Mouse (Mus musculus): Measurements from ENCODE around the gene Cacna1f.
A peak's percentile ranks its signal among the peaks of the same experiment; 100 is the strongest.

Gene Cacna1f

DNA sequence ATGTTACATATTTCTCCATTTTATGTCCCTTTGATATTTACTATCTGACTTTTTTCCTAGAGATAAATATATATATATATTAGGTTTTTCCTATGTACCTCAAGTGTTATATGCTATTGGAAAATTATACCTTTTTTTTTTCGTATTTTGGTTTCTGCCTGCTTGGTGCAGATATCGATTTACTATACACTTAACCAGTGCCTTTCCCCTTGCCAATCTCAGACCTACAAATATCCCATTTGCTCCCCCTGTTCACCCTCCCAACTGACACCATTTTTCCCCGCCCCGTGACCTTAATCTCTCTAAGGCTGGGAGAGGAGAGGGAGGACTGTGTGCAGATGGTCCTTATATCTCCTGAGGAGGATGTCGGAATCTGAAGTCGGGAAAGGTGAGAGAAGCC is at the start of gene Cacna1f:
Cacna1f (plus strand) TSS at position 301 of the 400 bp plus-strand sequence.
- DNase-seq (ENCODE audit: low spot score), result no peak

DNA sequence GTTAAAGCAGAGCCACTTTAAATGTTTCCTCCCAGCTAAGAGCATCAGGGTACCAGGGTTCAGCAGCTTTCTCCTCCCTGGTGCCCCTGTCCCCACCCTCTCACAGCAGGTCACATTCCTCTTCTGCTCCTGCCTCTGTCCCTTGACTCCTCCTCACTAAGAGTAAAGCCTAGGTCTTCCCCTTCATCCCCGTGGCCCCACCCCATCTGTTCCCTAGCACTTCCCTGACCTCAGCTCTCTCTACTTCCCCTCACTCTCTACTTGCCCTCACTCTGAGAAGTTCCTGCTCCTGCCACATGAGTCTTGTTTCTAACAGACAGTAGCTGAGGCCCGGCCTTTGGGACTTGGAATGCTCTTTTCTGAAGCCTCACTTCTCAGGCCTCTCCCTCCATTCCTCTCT is 43.8 kb upstream of the Cacna1f start:
- DNase-seq (ENCODE audit: low spot score), result no peak

GRCm38 (mm10) chrX:7566352-7566751 is 40.5 kb upstream of the Cacna1f start:
- DNase-seq (ENCODE audit: low spot score), result no peak

DNA sequence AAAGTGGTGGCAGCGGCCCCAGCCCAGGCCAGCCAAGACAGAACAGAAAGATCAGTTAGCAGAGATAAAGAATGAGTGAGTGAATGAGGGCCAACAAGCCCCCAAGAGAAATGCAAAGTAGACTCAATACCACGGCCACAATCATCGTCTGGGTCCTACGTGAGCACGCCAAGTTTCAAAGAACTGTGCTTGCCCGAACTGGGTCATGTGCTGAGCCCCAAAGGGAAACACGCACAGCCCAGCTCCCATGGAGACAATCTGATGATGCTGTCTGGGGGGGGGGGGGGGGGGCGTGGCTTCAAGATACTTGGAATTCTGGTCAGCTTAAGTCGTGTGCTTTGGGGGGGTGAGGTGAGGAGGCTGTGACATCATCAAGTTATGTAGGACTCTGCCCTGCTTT is 39.4 kb upstream of the Cacna1f start:
- no peak for DNase-seq (ENCODE audit: low spot score)

- DNase-seq (ENCODE audit: low spot score), result no peak
These were observed 36.3 kb upstream of the Cacna1f start for GRCm38 (mm10) chrX:7570481-7571175.

GRCm38 (mm10) chrX:7571565-7572136 is 35.2 kb upstream of the Cacna1f start:
- no peak for DNase-seq (ENCODE audit: low spot score)

GRCm38 (mm10) chrX:7572466-7572865 is 34.4 kb upstream of the Cacna1f start:
- no peak for DNase-seq (ENCODE audit: low spot score)

- no peak for DNase-seq (ENCODE audit: low spot score)
These were observed 33.5 kb upstream of the Cacna1f start, which contains the start of gene Foxp3 for GRCm38 (mm10) chrX:7573176-7574086. TSS of gene Foxp3 (plus strand) at chrX:7573644.

DNA sequence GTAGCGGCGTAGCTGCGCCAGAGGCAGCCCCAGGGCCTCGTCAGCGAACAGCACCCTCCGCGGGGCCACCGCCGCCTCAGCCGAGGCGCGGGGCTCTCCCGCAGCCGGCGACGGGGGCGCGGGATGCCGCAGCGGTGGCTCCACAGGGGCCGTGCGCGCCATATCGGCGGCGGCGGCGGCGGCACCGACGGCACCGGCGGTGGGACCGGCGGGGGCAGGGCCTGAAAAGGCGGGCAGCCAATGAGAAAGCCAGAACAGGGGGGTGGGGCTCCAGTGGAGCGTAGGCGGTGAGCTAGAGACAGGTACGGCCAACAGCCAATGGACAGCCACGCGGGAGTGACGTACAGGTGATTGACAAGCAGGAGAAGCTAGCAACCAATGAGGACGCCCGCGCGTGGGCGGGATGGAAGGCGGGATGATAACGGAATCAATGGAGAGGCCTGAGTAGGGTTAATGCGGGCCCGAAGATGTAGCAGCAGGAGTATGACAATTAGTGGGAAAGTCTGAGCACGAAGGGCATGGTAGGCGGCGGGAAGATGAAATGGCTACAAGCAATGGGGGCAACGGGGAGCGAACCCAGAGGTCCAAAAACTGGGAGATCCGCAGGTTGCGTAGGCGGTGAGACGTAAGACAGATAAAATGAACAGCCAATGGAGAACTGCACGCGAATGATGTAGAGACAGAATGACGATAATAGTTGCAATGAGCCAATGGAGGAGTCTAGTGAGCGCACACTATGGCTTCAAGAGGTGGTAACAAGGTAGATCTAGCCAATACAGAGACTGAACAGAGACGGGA is 32.6 kb upstream of the Cacna1f start, which contains the start of gene Ppp1r3f:
Ppp1r3f (minus strand) TSS at position 197 of the 798 bp plus-strand sequence.
- peak; percentile 96 for DNase-seq (ENCODE audit: low spot score)

- DNase-seq (ENCODE audit: low spot score), result no peak
These were observed 32.0 kb upstream of the Cacna1f start for GRCm38 (mm10) chrX:7574885-7575231.

GRCm38 (mm10) chrX:7581151-7581550 is 25.7 kb upstream of the Cacna1f start:
- no peak for DNase-seq (ENCODE audit: low spot score)

DNA sequence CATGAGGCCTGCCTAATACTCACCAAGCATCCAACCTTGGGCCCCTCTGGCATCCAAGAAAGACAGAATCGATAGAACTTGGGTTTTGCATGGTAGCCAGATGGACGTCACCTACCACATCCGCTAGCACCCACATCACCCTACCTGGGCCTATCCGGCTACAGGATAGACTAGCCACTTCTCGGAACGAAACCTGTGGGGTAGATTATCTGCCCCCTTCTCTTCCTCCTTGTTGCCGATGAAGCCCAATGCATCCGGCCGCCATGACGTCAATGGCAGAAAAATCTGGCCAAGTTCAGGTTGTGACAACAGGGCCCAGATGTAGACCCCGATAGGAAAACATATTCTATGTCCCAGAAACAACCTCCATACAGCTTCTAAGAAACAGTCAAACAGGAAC is 23.0 kb upstream of the Cacna1f start:
- DNase-seq (ENCODE audit: low spot score), result no peak

GRCm38 (mm10) chrX:7586356-7586755 is 20.5 kb upstream of the Cacna1f start:
- DNase-seq (ENCODE audit: low spot score), result no peak

GRCm38 (mm10) chrX:7595371-7595770 is 11.5 kb upstream of the Cacna1f start:
- DNase-seq (ENCODE audit: low spot score), result no peak

DNA sequence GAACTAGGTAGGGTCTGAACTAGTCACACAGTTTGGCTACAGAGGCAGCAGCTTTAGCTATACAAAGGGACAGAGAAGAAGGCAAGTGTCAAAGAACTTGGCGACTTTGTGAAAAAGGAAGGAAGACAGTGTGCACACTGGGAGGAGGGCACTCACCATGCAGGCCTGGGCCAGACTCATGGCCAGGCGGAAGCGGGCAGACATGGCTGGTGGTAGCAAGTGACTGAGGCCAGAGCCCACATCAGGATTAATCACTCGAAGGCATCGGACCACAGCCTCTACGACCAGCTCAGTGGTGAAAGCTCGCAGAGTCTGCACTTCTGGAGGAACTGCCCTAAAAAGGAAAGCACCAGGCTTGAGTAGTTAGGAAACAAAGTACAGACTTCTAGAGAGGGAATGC is 2.9 kb upstream of the Cacna1f start:
- DNase-seq (ENCODE audit: low spot score), result no peak

DNA sequence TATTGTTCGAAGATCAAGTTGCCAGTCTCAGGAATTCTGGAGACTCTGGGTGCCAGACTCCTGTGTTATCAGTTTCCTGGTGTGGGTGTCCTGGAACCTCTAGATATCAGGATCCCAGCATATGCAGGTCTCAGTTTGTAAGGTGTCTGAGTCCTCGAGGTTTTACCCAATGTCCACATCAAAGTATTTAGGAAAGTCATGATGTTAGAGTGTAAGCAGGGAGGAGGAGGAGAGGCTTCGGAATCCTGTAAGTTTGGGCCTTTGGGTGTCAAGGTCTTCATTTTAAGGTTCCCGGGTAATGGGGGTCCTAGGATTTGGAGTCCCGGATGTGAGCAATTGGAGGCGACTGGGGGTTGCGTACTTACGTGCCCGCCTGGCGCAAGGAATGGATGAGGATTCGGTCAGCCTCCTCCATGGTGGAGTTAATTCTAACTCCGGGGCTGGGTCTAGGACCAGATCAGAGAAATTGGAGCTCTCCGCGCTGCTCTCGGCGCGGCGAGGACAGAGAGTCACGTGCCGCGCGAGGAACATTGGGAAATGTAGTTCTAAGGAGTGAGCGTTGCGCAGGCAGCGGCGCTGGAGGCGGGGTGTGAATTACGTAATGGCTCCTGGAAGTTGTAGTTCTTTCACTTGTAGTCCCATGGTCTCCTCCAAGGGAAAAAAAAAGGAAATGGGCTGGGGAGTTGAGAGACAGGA is 1.9 kb upstream of the Cacna1f start, which contains the start of gene Ccdc22:
Ccdc22 (minus strand) TSS at position 639 of the 696 bp plus-strand sequence.
- DNase-seq (ENCODE audit: low spot score), result peak; percentile 90

DNA sequence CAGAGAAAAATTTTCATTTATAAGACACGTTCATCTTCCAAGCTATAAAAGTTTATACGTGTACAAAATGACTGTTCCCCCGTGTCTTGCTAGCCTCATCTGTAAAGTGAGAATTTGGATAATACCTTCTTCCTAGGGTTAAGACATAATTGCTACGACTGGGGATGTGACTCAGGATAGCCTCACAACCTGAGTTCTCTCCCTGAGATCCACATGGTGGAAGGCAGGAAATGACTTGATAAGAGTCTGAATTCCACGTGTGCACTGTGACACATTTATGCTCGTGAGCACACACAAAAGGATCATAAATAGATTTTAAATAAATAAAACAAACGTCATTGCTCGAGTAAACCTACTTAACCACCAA is 1.3 kb upstream of the Cacna1f start:
- DNase-seq (ENCODE audit: low spot score), result no peak

DNA sequence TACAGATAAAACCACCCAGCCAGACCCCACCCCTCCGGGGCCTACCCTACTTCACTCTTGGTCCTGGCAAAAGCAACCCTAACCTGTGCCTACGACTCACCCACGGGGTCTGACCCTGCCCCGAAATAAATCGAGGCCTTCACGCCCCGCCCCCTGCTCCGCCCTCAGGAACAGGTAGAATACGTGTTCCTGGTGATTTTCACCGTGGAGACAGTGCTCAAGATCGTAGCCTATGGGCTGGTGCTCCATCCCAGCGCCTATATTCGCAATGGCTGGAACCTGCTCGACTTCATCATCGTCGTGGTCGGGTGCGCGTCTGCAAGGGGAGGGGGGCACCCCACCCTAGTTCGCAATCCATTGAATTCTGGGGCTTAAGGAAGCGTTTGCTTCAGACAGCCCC is 3.2 kb downstream of the Cacna1f start:
- no peak for DNase-seq (ENCODE audit: low spot score)

DNA sequence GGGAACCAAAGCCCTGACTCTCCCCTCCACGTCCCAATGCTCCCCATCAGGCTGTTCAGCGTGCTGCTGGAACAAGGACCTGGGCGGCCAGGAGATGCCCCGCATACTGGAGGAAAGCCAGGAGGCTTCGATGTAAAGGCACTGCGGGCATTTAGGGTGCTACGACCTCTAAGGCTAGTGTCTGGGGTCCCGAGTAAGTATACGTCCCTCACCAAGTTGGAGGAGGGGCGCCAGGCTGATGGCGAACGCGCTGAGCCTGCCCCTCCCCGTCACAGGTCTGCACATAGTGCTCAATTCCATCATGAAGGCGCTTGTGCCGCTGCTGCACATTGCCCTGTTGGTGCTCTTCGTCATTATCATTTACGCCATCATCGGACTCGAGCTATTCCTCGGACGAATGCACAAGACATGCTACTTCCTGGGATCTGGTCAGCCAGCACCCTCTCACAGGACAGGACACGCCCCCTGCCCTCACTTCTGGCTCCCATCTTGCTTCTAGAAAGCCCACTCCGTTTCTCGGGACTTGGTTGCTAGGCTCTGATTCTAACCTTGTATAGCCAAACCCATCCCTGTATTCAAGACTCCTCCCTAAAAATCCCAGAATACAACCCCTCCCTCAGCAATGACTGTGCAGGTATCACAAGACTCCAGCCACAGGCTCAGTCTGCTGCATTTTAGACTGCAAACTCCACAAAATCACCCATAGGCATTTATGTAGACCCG is 3.8 kb downstream of the Cacna1f start:
- DNase-seq (ENCODE audit: low spot score), result no peak

- DNase-seq (ENCODE audit: low spot score), result no peak
These were observed 11.1 kb downstream of the Cacna1f start for GRCm38 (mm10) chrX:7617889-7618551.

Data from lung, postnatal 25 days (tissue).